Mouse (Mus musculus): ENCODE measurements around the gene Ephb1. TPM values are rescaled to one million over a fixed set of nuclear protein-coding genes. Genes with fewer than 3 reads are reported as not detected.

The Ephb1 gene
- polyA plus RNA-seq, 1 experiment from 2014 or later, result 12.8 TPM

DNA sequence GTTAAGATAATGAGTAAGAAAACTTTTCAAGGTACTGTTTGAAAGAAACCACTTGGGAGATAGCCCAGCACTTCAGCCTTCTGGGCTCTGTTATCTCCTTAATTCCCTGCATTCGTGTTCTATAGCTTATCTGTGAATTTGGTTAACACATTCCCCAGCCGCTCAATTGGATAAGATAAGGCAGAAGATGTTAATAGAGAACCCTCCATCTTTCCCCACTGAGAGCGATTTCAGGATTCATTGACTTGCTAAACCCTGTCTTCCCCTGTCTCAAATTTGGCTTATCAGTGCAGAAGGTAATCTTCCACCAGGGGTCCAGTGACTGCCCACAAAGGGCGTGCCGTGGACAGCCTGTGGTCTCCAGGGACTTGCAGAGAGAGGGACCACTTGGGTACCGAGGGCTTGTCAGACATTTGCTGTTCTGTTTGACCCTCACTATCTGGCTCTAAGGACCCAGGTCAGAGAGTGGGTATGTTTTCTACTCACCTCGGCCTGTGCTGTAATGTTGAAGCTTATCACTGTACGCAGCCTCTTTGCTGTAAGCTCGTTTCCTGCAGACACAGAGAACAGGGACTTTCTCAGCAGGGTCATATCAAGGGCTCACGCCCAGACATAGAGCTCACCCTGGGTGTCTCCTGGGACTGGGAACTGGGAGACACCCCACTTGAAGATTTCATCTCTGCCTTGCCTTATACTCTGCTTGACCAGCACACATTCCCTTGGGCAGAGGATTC lies 358.9 kb downstream of the Ephb1 start:
- ATAC-seq (replicated peaks; ENCODE audit: low FRiP score, low TSS enrichment, low read depth) (no peak), DNase-seq (ENCODE audit: low spot score) (no peak)
- H3K27ac ChIP-seq (ENCODE audit: low read depth), result no peak overlapping the region
- WGBS, result 61% methylated on average over 10 of the region's 10 CpGs
- H3K36me3 ChIP-seq (ENCODE audit: control insufficient read depth, insufficient read depth, low read length), result no peaks in the 10 kb centered on the region
- no peak overlapping the region for H3K4me3 ChIP-seq (ENCODE audit: low read depth, low read length)
- 0 out of 2 replicates have a peak, but pooled peaks cover 4% of the 10 kb centered on the region for H3K4me1 ChIP-seq (replicated peaks; ENCODE audit: control insufficient read depth, insufficient read depth, low read length)
- H3K4me2 ChIP-seq (ENCODE audit: low read length), result no peak overlapping the region
- 0 out of 2 replicates have a peak, but pooled peaks cover 3% of the 10 kb centered on the region for H3K27me3 ChIP-seq (replicated peaks; ENCODE audit: control insufficient read depth, insufficient read depth, low read length)
- no peak overlapping the region for H3K9ac ChIP-seq (ENCODE audit: low read length)
- H3K9me3 ChIP-seq (ENCODE audit: control insufficient read depth, low read length), result no peaks in the 10 kb centered on the region

DNA sequence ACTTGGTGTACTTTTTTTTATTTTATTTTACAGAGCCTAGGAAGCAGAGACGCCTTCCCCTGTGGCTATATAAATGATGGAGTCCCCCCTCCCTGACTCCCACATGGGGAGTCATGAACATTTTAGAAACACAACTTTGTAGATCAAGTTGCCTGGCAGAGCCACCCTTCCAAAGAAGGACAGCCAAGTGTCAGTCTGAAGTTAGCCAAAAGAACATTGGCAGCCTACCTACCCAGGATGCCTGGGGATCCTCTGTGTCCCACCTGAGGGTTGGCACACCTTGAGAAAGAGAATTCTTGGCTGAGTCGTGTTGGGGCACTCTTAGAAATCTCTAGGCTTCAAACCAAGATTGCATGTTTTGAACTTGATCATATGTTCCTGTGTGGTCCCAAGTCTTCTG lies 360.4 kb downstream of the Ephb1 start:
- no peak overlapping the region for H3K27ac ChIP-seq (ENCODE audit: low read depth)
- 90% methylated on average over 2 of the region's 2 CpGs for WGBS
- H3K36me3 ChIP-seq (ENCODE audit: control insufficient read depth, insufficient read depth, low read length), result no peaks in the 10 kb centered on the region
- ATAC-seq (replicated peaks; ENCODE audit: low FRiP score, low TSS enrichment, low read depth), result no peak
- 0 out of 2 replicates have a peak, but pooled peaks cover 3% of the 10 kb centered on the region for H3K27me3 ChIP-seq (replicated peaks; ENCODE audit: control insufficient read depth, insufficient read depth, low read length)
- H3K9me3 ChIP-seq (ENCODE audit: control insufficient read depth, low read length), result no peaks in the 10 kb centered on the region
- H3K9ac ChIP-seq (ENCODE audit: low read length), result no peak overlapping the region
- H3K4me1 ChIP-seq (replicated peaks; ENCODE audit: control insufficient read depth, insufficient read depth, low read length), result no peaks in the 10 kb centered on the region
- H3K4me2 ChIP-seq (ENCODE audit: low read length), result no peak overlapping the region
- DNase-seq (ENCODE audit: low spot score), result no peak
- H3K4me3 ChIP-seq (ENCODE audit: low read depth, low read length), result no peak overlapping the region

DNA sequence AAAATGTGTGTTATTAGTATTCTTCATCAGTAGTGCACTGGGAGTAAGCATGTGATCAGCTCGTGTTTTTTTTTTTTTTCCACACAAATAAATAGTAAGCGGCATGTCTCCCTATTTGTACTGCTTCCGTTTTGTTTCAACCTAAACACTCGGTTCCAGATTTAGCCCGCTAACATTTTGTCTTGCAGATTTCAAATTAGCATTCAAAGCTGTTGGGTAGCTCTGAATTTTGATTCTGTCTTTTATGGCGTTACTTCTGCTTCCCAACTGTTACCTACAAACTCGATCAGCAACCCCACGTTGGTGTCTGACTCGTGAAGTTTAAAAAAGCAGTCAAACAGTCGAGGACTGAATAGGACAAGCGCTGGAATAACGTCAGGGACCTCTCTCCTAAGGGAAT lies 363.7 kb downstream of the Ephb1 start:
- Histone ChIP-seq H3K4me2 (ENCODE audit: low read length) (no peak overlapping the region), H3K27ac (ENCODE audit: low read depth) (no peak overlapping the region), H3K27me3 (replicated peaks; ENCODE audit: control insufficient read depth, insufficient read depth, low read length) (0 out of 2 replicates have a peak, but pooled peaks cover 3% of the 10 kb centered on the region), H3K4me1 (replicated peaks; ENCODE audit: control insufficient read depth, insufficient read depth, low read length) (no peaks in the 10 kb centered on the region), H3K9me3 (ENCODE audit: control insufficient read depth, low read length) (no peaks in the 10 kb centered on the region), H3K36me3 (ENCODE audit: control insufficient read depth, insufficient read depth, low read length) (no peaks in the 10 kb centered on the region), H3K4me3 (ENCODE audit: low read depth, low read length) (no peak overlapping the region), H3K9ac (ENCODE audit: low read length) (no peak overlapping the region)
- ATAC-seq (replicated peaks; ENCODE audit: low FRiP score, low TSS enrichment, low read depth) (no peak), DNase-seq (ENCODE audit: low spot score) (no peak)
- WGBS, result 82% methylated on average over 12 of the region's 12 CpGs

DNA sequence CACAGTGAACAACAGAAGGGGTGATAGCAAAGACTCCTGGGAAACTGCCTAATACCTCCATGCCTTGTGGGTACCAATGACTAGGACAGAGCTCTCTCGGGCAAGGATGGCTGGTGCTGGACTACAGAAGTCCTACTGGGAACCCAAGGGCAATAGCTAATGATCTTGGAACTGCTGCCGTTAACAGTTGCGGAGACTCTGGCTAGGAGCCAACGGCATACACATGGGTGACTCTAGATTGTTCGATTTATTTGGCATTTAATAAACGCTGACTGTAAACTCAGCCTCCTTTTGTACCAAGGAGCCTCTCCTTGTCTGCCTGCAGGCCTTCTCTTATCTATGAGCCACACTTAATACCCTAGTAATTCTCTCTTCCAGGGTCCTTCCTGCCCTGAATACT lies 364.5 kb downstream of the Ephb1 start:
- DNase-seq (ENCODE audit: low spot score) (no peak), ATAC-seq (replicated peaks; ENCODE audit: low FRiP score, low TSS enrichment, low read depth) (no peak)
- H3K27ac ChIP-seq (ENCODE audit: low read depth), result no peak overlapping the region
- H3K4me2 ChIP-seq (ENCODE audit: low read length), result no peak overlapping the region
- no peak overlapping the region for H3K4me3 ChIP-seq (ENCODE audit: low read depth, low read length)
- 80% methylated on average over 6 of the region's 6 CpGs for WGBS
- no peaks in the 10 kb centered on the region for H3K9me3 ChIP-seq (ENCODE audit: control insufficient read depth, low read length)
- H3K27me3 ChIP-seq (replicated peaks; ENCODE audit: control insufficient read depth, insufficient read depth, low read length), result 0 out of 2 replicates have a peak, but pooled peaks cover 2% of the 10 kb centered on the region
- H3K4me1 ChIP-seq (replicated peaks; ENCODE audit: control insufficient read depth, insufficient read depth, low read length), result no peaks in the 10 kb centered on the region
- no peaks in the 10 kb centered on the region for H3K36me3 ChIP-seq (ENCODE audit: control insufficient read depth, insufficient read depth, low read length)
- no peak overlapping the region for H3K9ac ChIP-seq (ENCODE audit: low read length)

DNA sequence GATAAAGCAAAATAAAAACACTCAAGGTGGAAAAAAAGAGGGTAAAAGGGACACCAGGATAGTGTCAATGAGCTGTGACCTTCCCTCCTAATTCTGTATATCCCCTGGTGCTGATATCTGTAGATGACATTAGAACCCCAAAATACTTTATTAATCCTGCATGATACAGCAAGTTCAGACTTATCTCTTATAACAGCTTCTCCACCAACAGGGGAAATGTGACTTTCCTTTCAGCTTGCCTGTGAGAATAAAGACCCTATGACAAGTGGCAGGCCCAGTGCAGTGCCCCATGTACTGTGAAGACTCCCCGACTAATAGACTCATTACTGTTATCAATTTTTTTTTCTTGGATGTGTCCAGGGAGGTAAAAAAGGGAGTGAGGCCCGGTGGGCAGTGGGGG lies 367.6 kb downstream of the Ephb1 start:
- H3K4me3 ChIP-seq (ENCODE audit: low read depth, low read length), result no peak overlapping the region
- no peak overlapping the region for H3K27ac ChIP-seq (ENCODE audit: low read depth)
- H3K36me3 ChIP-seq (ENCODE audit: control insufficient read depth, insufficient read depth, low read length), result no peaks in the 10 kb centered on the region
- H3K4me1 ChIP-seq (replicated peaks; ENCODE audit: control insufficient read depth, insufficient read depth, low read length), result no peaks in the 10 kb centered on the region
- 81% methylated on average over 2 of the region's 2 CpGs for WGBS
- no peak overlapping the region for H3K9ac ChIP-seq (ENCODE audit: low read length)
- ATAC-seq (replicated peaks; ENCODE audit: low FRiP score, low TSS enrichment, low read depth), result no peak
- no peak overlapping the region for H3K4me2 ChIP-seq (ENCODE audit: low read length)
- no peaks in the 10 kb centered on the region for H3K9me3 ChIP-seq (ENCODE audit: control insufficient read depth, low read length)
- DNase-seq (ENCODE audit: low spot score), result no peak
- H3K27me3 ChIP-seq (replicated peaks; ENCODE audit: control insufficient read depth, insufficient read depth, low read length), result no peaks in the 10 kb centered on the region

DNA sequence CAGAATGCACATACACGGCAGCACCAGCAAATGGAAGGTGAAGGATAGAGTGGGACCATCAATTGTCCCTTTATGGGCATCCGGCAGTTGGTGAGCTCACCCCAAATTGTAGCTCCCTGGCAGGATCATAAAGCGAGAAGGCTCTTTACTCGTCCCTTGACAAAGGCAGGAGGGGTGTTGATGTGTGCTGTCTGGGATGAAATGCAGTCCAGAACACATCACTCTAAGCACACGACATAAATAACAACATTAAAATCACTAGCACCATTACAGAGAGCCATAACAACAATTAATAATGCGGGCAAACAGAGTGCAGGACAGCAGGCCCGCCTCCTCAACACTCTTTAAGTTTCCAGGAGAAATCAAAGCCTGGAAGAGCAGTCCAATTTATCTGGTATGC lies 372.1 kb downstream of the Ephb1 start:
- Histone ChIP-seq H3K27ac (ENCODE audit: low read depth) (no peak overlapping the region), H3K4me2 (ENCODE audit: low read length) (no peak overlapping the region), H3K36me3 (ENCODE audit: control insufficient read depth, insufficient read depth, low read length) (no peaks in the 10 kb centered on the region), H3K9ac (ENCODE audit: low read length) (no peak overlapping the region), H3K27me3 (replicated peaks; ENCODE audit: control insufficient read depth, insufficient read depth, low read length) (no peaks in the 10 kb centered on the region), H3K9me3 (ENCODE audit: control insufficient read depth, low read length) (no peaks in the 10 kb centered on the region), H3K4me1 (replicated peaks; ENCODE audit: control insufficient read depth, insufficient read depth, low read length) (no peaks in the 10 kb centered on the region), H3K4me3 (ENCODE audit: low read depth, low read length) (no peak overlapping the region)
- ATAC-seq (replicated peaks; ENCODE audit: low FRiP score, low TSS enrichment, low read depth) (no peak), DNase-seq (ENCODE audit: low spot score) (no peak)
- 61% methylated on average over 7 of the region's 7 CpGs for WGBS

DNA sequence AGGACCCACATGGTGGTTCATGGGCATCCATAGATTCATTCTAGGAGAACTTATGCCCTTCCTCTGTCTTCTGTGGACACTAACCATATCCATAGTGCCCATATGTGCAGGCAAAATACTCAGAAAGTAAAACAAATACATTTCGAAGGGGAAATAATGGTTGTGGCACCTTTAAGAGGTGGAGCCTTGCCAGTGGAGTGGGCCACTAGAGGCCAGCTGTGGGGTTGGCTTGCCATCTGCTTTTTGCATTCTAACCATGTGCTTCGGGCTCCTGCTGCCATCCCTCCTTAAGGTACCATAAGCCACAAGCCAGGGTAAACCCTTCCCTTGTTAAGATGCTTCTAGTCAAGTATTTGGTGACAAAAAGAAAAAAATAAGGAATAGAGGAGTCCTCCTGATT lies 373.3 kb downstream of the Ephb1 start:
- no peak for DNase-seq (ENCODE audit: low spot score)
- WGBS, result 73% methylated on average over 2 of the region's 2 CpGs
- no peak overlapping the region for H3K27ac ChIP-seq (ENCODE audit: low read depth)
- H3K27me3 ChIP-seq (replicated peaks; ENCODE audit: control insufficient read depth, insufficient read depth, low read length), result no peaks in the 10 kb centered on the region
- no peak overlapping the region for H3K4me2 ChIP-seq (ENCODE audit: low read length)
- no peaks in the 10 kb centered on the region for H3K9me3 ChIP-seq (ENCODE audit: control insufficient read depth, low read length)
- no peak for ATAC-seq (replicated peaks; ENCODE audit: low FRiP score, low TSS enrichment, low read depth)
- H3K36me3 ChIP-seq (ENCODE audit: control insufficient read depth, insufficient read depth, low read length), result no peaks in the 10 kb centered on the region
- no peaks in the 10 kb centered on the region for H3K4me1 ChIP-seq (replicated peaks; ENCODE audit: control insufficient read depth, insufficient read depth, low read length)
- no peak overlapping the region for H3K9ac ChIP-seq (ENCODE audit: low read length)
- no peak overlapping the region for H3K4me3 ChIP-seq (ENCODE audit: low read depth, low read length)

DNA sequence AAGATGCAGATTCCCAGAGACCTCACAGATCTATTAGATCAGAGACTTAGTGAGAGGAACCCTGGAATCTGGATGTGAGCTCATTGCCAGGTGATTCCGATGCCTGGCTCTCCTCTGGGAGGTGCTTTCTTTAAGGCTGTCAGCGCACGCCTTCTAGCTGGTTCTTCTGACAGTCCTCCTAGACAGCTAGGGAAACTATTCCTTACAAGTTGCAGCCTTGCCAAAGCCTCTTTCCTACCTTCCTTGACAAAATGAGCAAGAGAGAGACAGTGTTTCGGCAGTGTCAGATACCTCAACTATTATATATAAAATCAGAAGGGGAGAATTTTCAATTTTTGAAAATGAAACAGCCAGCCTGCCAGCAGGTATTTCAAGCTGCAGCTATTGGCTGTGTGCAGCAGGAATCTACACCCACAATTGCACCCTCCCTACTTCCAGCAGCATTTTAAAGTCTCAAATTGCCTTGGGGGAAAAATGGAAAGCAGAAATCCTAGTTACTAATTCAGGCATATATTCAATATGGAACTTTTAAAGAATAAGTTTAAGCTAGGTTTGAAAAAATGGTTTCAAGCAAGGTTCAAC lies 377.5 kb downstream of the Ephb1 start:
- no peaks in the 10 kb centered on the region for H3K9me3 ChIP-seq (ENCODE audit: control insufficient read depth, low read length)
- H3K4me2 ChIP-seq (ENCODE audit: low read length), result no peak overlapping the region
- H3K36me3 ChIP-seq (ENCODE audit: control insufficient read depth, insufficient read depth, low read length), result no peaks in the 10 kb centered on the region
- WGBS, result 92% methylated on average over 4 of the region's 4 CpGs
- H3K9ac ChIP-seq (ENCODE audit: low read length), result no peak overlapping the region
- ATAC-seq (replicated peaks; ENCODE audit: low FRiP score, low TSS enrichment, low read depth) (no peak), DNase-seq (ENCODE audit: low spot score) (no peak)
- H3K4me1 ChIP-seq (replicated peaks; ENCODE audit: control insufficient read depth, insufficient read depth, low read length), result no peaks in the 10 kb centered on the region
- no peak overlapping the region for H3K4me3 ChIP-seq (ENCODE audit: low read depth, low read length)
- no peak overlapping the region for H3K27ac ChIP-seq (ENCODE audit: low read depth)
- no peaks in the 10 kb centered on the region for H3K27me3 ChIP-seq (replicated peaks; ENCODE audit: control insufficient read depth, insufficient read depth, low read length)

DNA sequence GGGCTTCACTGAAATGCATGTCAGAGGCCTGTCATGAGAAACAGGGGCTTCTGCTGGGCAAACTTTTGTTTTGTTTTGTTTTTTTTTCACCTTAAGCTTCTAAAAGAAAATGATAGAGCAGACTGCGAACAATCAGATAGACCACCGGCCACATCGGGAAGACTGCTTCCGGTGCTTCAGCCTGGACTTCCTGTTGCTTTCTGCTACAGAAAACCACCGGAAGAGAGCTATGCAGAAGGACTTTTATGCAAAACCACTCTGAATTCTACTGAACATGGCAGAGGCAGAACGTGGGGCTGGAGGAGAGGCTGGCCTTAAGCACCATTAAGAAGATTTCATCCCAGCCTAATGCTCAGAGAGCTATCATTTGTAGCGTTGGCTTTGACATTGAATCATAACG lies 382.2 kb downstream of the Ephb1 start:
- Histone ChIP-seq H3K4me3 (ENCODE audit: low read depth, low read length) (no peak overlapping the region), H3K27ac (ENCODE audit: low read depth) (no peak overlapping the region), H3K9ac (ENCODE audit: low read length) (no peak overlapping the region), H3K27me3 (replicated peaks; ENCODE audit: control insufficient read depth, insufficient read depth, low read length) (no peaks in the 10 kb centered on the region), H3K36me3 (ENCODE audit: control insufficient read depth, insufficient read depth, low read length) (no peaks in the 10 kb centered on the region), H3K4me2 (ENCODE audit: low read length) (no peak overlapping the region), H3K9me3 (ENCODE audit: control insufficient read depth, low read length) (no peaks in the 10 kb centered on the region), H3K4me1 (replicated peaks; ENCODE audit: control insufficient read depth, insufficient read depth, low read length) (no peaks in the 10 kb centered on the region)
- ATAC-seq (replicated peaks; ENCODE audit: low FRiP score, low TSS enrichment, low read depth), result no peak
- no peak for DNase-seq (ENCODE audit: low spot score)
- 68% methylated on average over 8 of the region's 8 CpGs for WGBS
